Mouse (Mus musculus): ENCODE results near the gene Stk33. TPM values are rescaled to one million over a fixed set of nuclear protein-coding genes. Genes with fewer than 3 reads are reported as not detected.
"Not testable (repeated sequence)": the region's sequence is repeated elsewhere in the genome, so short reads cannot be mapped to it uniquely, and the experiment has no call there.

Stk33 gene
- polyA plus RNA-seq, 1 experiment from 2014 or later = 8.8 TPM

- Histone ChIP-seq H3K36me3 (ENCODE audit: control insufficient read depth, insufficient read depth, low read length) (no peaks in the 10 kb centered on the region), H3K9me3 (ENCODE audit: control insufficient read depth, low read length) (no peaks in the 10 kb centered on the region), H3K27me3 (replicated peaks; ENCODE audit: control insufficient read depth, insufficient read depth, low read length) (no peaks in the 10 kb centered on the region), H3K4me1 (ENCODE audit: control insufficient read depth, insufficient read depth, low read depth, low read length) (no peaks in the 10 kb centered on the region), H3K9ac (ENCODE audit: low read depth, low read length) (no peak overlapping the region), H3K4me2 (ENCODE audit: low read length) (no peak overlapping the region), H3K27ac (ENCODE audit: low read depth, low read length) (no peak overlapping the region), H3K4me3 (ENCODE audit: low read length) (no peak overlapping the region)
- no peak for ATAC-seq
- 55% methylated on average over 3 of the region's 3 CpGs for WGBS
Observed at GRCm38 (mm10) chr7:109399299-109399698, 39.6 kb downstream of the Stk33 start.

GRCm38 (mm10) chr7:109381131-109381530, 57.8 kb downstream of the Stk33 start:
- Histone ChIP-seq H3K27me3 (replicated peaks; ENCODE audit: control insufficient read depth, insufficient read depth, low read length) (no peaks in the 10 kb centered on the region), H3K9ac (ENCODE audit: low read depth, low read length) (no peak overlapping the region), H3K4me1 (ENCODE audit: control insufficient read depth, insufficient read depth, low read depth, low read length) (no peaks in the 10 kb centered on the region), H3K4me2 (ENCODE audit: low read length) (no peak overlapping the region), H3K36me3 (ENCODE audit: control insufficient read depth, insufficient read depth, low read length) (no peaks in the 10 kb centered on the region), H3K4me3 (ENCODE audit: low read length) (no peak overlapping the region), H3K9me3 (ENCODE audit: control insufficient read depth, low read length) (no peaks in the 10 kb centered on the region; the same call in 1 of the 2 replicates), H3K27ac (ENCODE audit: low read depth, low read length) (no peak overlapping the region)
- ATAC-seq = no peak
- 88% methylated on average over 1 of the region's 1 CpGs for WGBS

- WGBS = 91% methylated on average over 6 of the region's 6 CpGs
- not testable (repeated sequence) for H3K4me1 ChIP-seq (ENCODE audit: control insufficient read depth, insufficient read depth, low read depth, low read length); H3K4me2 ChIP-seq (ENCODE audit: low read length); ATAC-seq; H3K27ac ChIP-seq (ENCODE audit: low read depth, low read length); H3K36me3 ChIP-seq (ENCODE audit: control insufficient read depth, insufficient read depth, low read length); H3K9ac ChIP-seq (ENCODE audit: low read depth, low read length); H3K9me3 ChIP-seq (ENCODE audit: control insufficient read depth, low read length); H3K27me3 ChIP-seq (replicated peaks; ENCODE audit: control insufficient read depth, insufficient read depth, low read length); H3K4me3 ChIP-seq (ENCODE audit: low read length)
Observed at GRCm38 (mm10) chr7:109373556-109373955, 65.3 kb downstream of the Stk33 start.

GRCm38 (mm10) chr7:109358435-109359187, 80.3 kb downstream of the Stk33 start:
- Histone ChIP-seq H3K9me3 (ENCODE audit: control insufficient read depth, low read length) (no peaks in the 10 kb centered on the region), H3K4me3 (ENCODE audit: low read length) (no peak overlapping the region), H3K27me3 (replicated peaks; ENCODE audit: control insufficient read depth, insufficient read depth, low read length) (no peaks in the 10 kb centered on the region), H3K27ac (ENCODE audit: low read depth, low read length) (no peak overlapping the region), H3K4me1 (ENCODE audit: control insufficient read depth, insufficient read depth, low read depth, low read length) (no peaks in the 10 kb centered on the region), H3K4me2 (ENCODE audit: low read length) (no peak overlapping the region), H3K36me3 (ENCODE audit: control insufficient read depth, insufficient read depth, low read length) (no peaks in the 10 kb centered on the region), H3K9ac (ENCODE audit: low read depth, low read length) (no peak overlapping the region)
- ATAC-seq = no peak
- 64% methylated on average over 5 of the region's 5 CpGs for WGBS

GRCm38 (mm10) chr7:109357877-109358276, 81.0 kb downstream of the Stk33 start:
- Histone ChIP-seq H3K4me3 (ENCODE audit: low read length) (no peak overlapping the region), H3K9ac (ENCODE audit: low read depth, low read length) (no peak overlapping the region), H3K27me3 (replicated peaks; ENCODE audit: control insufficient read depth, insufficient read depth, low read length) (no peaks in the 10 kb centered on the region), H3K4me1 (ENCODE audit: control insufficient read depth, insufficient read depth, low read depth, low read length) (no peaks in the 10 kb centered on the region), H3K27ac (ENCODE audit: low read depth, low read length) (no peak overlapping the region), H3K36me3 (ENCODE audit: control insufficient read depth, insufficient read depth, low read length) (no peaks in the 10 kb centered on the region), H3K4me2 (ENCODE audit: low read length) (no peak overlapping the region), H3K9me3 (ENCODE audit: control insufficient read depth, low read length) (no peaks in the 10 kb centered on the region)
- WGBS = 79% methylated on average over 1 of the region's 1 CpGs
- ATAC-seq = no peak

GRCm38 (mm10) chr7:109347241-109347640, 91.6 kb downstream of the Stk33 start:
- Histone ChIP-seq H3K36me3 (ENCODE audit: control insufficient read depth, insufficient read depth, low read length) (no peaks in the 10 kb centered on the region), H3K9ac (ENCODE audit: low read depth, low read length) (no peak overlapping the region), H3K27ac (ENCODE audit: low read depth, low read length) (no peak overlapping the region), H3K4me2 (ENCODE audit: low read length) (no peak overlapping the region), H3K27me3 (replicated peaks; ENCODE audit: control insufficient read depth, insufficient read depth, low read length) (no peaks in the 10 kb centered on the region), H3K9me3 (ENCODE audit: control insufficient read depth, low read length) (no peaks in the 10 kb centered on the region), H3K4me1 (ENCODE audit: control insufficient read depth, insufficient read depth, low read depth, low read length) (no peaks in the 10 kb centered on the region), H3K4me3 (ENCODE audit: low read length) (no peak overlapping the region)
- 85% methylated on average over 3 of the region's 3 CpGs for WGBS
- no peak for ATAC-seq

- Histone ChIP-seq H3K4me3 (ENCODE audit: low read length) (no peak overlapping the region), H3K27me3 (replicated peaks; ENCODE audit: control insufficient read depth, insufficient read depth, low read length) (no peaks in the 10 kb centered on the region), H3K9me3 (ENCODE audit: control insufficient read depth, low read length) (no peaks in the 10 kb centered on the region), H3K36me3 (ENCODE audit: control insufficient read depth, insufficient read depth, low read length) (no peaks in the 10 kb centered on the region), H3K27ac (ENCODE audit: low read depth, low read length) (no peak overlapping the region), H3K4me2 (ENCODE audit: low read length) (no peak overlapping the region), H3K4me1 (ENCODE audit: control insufficient read depth, insufficient read depth, low read depth, low read length) (no peaks in the 10 kb centered on the region), H3K9ac (ENCODE audit: low read depth, low read length) (no peak overlapping the region)
- 90% methylated on average over 8 of the region's 8 CpGs for WGBS
- no peak for ATAC-seq
Observed at GRCm38 (mm10) chr7:109331722-109332121, 107.2 kb downstream of the Stk33 start.

GRCm38 (mm10) chr7:109328772-109329171, 110.1 kb downstream of the Stk33 start:
- H3K27me3 ChIP-seq (replicated peaks; ENCODE audit: control insufficient read depth, insufficient read depth, low read length) = no peaks in the 10 kb centered on the region
- 73% methylated on average over 3 of the region's 3 CpGs for WGBS

GRCm38 (mm10) chr7:109326813-109327212, 112.1 kb downstream of the Stk33 start:
- Histone ChIP-seq H3K4me1 (ENCODE audit: control insufficient read depth, insufficient read depth, low read depth, low read length) (no peaks in the 10 kb centered on the region), H3K36me3 (ENCODE audit: control insufficient read depth, insufficient read depth, low read length) (no peaks in the 10 kb centered on the region), H3K9ac (ENCODE audit: low read depth, low read length) (no peak overlapping the region), H3K9me3 (ENCODE audit: control insufficient read depth, low read length) (no peaks in the 10 kb centered on the region), H3K4me3 (ENCODE audit: low read length) (no peak overlapping the region), H3K27me3 (replicated peaks; ENCODE audit: control insufficient read depth, insufficient read depth, low read length) (no peaks in the 10 kb centered on the region), H3K4me2 (ENCODE audit: low read length) (no peak overlapping the region), H3K27ac (ENCODE audit: low read depth, low read length) (no peak overlapping the region)
- WGBS = 47% methylated on average over 4 of the region's 4 CpGs
- peak; percentile 54; the same call in 1 of the 2 replicates for ATAC-seq

More at GRCm38 (mm10) chr7:109328772-109329171, 110.1 kb downstream of the Stk33 start:
- no peaks in the 10 kb centered on the region for H3K9me3 ChIP-seq (ENCODE audit: control insufficient read depth, low read length)
- no peak overlapping the region for H3K4me3 ChIP-seq (ENCODE audit: low read length)
- H3K36me3 ChIP-seq (ENCODE audit: control insufficient read depth, insufficient read depth, low read length) = no peaks in the 10 kb centered on the region
- H3K27ac ChIP-seq (ENCODE audit: low read depth, low read length) = no peak overlapping the region
- no peak overlapping the region for H3K9ac ChIP-seq (ENCODE audit: low read depth, low read length)
- no peak overlapping the region for H3K4me2 ChIP-seq (ENCODE audit: low read length)
- ATAC-seq = no peak
- H3K4me1 ChIP-seq (ENCODE audit: control insufficient read depth, insufficient read depth, low read depth, low read length) = no peaks in the 10 kb centered on the region

Data from hindbrain, embryonic 16.5 days (tissue).